Mouse (Mus musculus) stomach, embryonic 15.5 days (tissue): ENCODE results near the gene Lgals1. TPM values are rescaled to one million over a fixed set of nuclear protein-coding genes. Genes with fewer than 3 reads are reported as not detected.
"Not testable (repeated sequence)": the region's sequence is repeated elsewhere in the genome, so short reads cannot be mapped to it uniquely, and the experiment has no call there.

ENCODE experiments used
- ATAC-seq: fragments of 200-750 bp; cut with Nextera tagmentation; 2 replicates; pipeline ENCODE4 v1.8.0; 2017; ENCODE audit warnings: low read depth, moderate number of reproducible peaks, moderate TSS enrichment; ENCODE audit not compliant: insufficient read depth, low FRiP score
- H3K27ac ChIP-seq: fragments of 300-500 bp; sonication (generic); 2 replicates; pipeline ENCODE4 v1.5.1; 2015; ENCODE audit warnings: mild to moderate bottlenecking, inconsistent platforms
- H3K27me3 ChIP-seq: fragments of 300-500 bp; sonication (generic); replicated peaks from 2 replicates; pipeline ENCODE4 v1.6.1; 2015; ENCODE audit warnings: inconsistent platforms
- H3K36me3 ChIP-seq: fragments of 300-500 bp; sonication (generic); 2 replicates; pipeline ENCODE4 v1.6.1; 2015; ENCODE audit warnings: inconsistent platforms
- H3K4me1 ChIP-seq: fragments of 300-500 bp; sonication (generic); 2 replicates; pipeline ENCODE4 v1.6.1; 2015; ENCODE audit warnings: inconsistent platforms
- H3K4me2 ChIP-seq: fragments of 300-500 bp; sonication (generic); 2 replicates; pipeline ENCODE4 v1.6.1; 2015; ENCODE audit warnings: mild to moderate bottlenecking, inconsistent platforms
- H3K4me3 ChIP-seq: fragments of 300-500 bp; sonication (generic); replicated peaks from 2 replicates; pipeline ENCODE4 v1.5.1; 2015; ENCODE audit warnings: inconsistent platforms
- H3K9ac ChIP-seq: fragments of 300-500 bp; sonication (generic); 2 replicates; pipeline ENCODE4 v1.6.1; 2015; ENCODE audit warnings: inconsistent platforms
- H3K9me3 ChIP-seq: fragments of 300-500 bp; sonication (generic); 2 replicates; pipeline ENCODE4 v1.6.1; 2016; ENCODE audit warnings: inconsistent platforms
- WGBS: fragments of 180-500 bp; shearing (Covaris S2); methylation state at CpG from one replicate; pipeline ENCODE4 v1.1.7; 2015; 5-methylcytosine and 5-hydroxymethylcytosine counted together
- polyA plus RNA-seq: library from polyadenylated mRNA; unstranded; fragments of >200 nt; fragmentation: Nextera tagmentation; extraction: Ambion mirVana; gene quantifications from 2 replicates; pipeline ENCODE4 v1.2.1, GENCODE M21; 2015

The Lgals1 gene
- polyA plus RNA-seq, result 1,300 and 1,476 TPM in 2 replicates

GRCm38 (mm10) chr15:78926021-78926919, at the start of gene Lgals1:
Lgals1 (plus strand) TSS chr15:78926725.
- 3% methylated on average over 20 of the region's 20 CpGs for WGBS
- Histone ChIP-seq H3K4me3 (peak within 1 kb of the TSS; percentile 55), H3K36me3 (peaks cover 11% of the 10 kb centered on the region; the same call in 1 of the 2 replicates), H3K4me1 (peaks cover 47% of the 10 kb centered on the region), H3K27me3 (no peaks in the 10 kb centered on the region), H3K9ac (peak within 1 kb of the TSS; percentile 52), H3K27ac (peak within 1 kb of the TSS; percentile 94), H3K9me3 (no peaks in the 10 kb centered on the region), H3K4me2 (peak within 1 kb of the TSS; percentile 81)
- peak; percentile 71 for ATAC-seq

DNA sequence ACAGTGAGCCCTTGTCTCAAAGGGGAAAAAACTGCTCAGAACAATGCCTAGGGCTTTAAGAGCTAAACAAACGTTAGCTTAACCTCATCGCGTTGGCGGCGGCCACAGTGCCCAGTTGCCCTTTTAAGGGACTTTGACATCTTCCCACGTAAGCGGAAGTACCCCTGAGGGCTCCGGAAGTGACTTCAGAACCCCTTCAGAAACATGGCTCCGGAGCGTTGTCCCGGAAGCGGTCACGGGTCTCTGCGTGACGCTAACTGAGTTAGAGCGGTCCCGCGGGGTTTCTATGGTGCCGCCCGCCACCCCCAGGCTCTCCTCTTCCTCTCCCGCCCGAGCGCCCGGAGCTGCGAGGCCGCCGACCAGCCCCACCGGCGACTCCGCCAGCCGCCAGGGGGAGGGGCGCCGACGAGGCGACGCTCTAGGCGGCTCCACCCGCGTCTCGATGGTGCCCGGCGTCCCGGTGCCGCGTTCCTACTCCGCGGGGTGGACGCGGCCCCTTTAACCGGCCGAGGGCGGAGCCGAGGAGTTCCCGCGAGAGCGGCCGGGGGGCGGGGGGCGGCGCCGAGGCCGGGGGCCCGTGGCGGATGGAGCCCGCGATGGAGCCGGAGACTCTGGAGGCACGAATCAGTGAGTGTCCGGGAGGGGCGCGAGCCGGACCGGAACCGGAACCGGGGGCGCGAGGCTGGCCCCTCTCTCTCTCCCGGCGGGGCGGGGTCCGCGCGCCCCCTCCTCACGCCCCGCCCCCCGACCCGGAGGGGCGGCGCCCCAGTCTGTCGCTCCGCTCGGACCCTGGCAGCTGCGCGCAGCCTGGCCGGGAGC, 49.3 kb upstream of the Lgals1 start, which contains the start of gene Gga1:
Gene Gga1, plus strand, starts transcription at position 200 of the 819 bp plus-strand sequence.
- H3K9ac ChIP-seq, result peak within 1 kb of the TSS; percentile 84
- under 1% methylated on average over 66 of the region's 95 CpGs for WGBS
- no peaks in the 10 kb centered on the region for H3K9me3 ChIP-seq

GRCm38 (mm10) chr15:78877810-78878390, 48.6 kb upstream of the Lgals1 start:
- Histone ChIP-seq H3K27me3 (no peaks in the 10 kb centered on the region), H3K4me2 (peak overlapping the region; percentile 71), H3K4me3 (peak overlapping the region; percentile 81), H3K4me1 (peaks cover 34% of the 10 kb centered on the region), H3K9me3 (no peaks in the 10 kb centered on the region), H3K36me3 (peaks cover 21% of the 10 kb centered on the region), H3K27ac (peak overlapping the region; percentile 99), H3K9ac (peak overlapping the region; percentile 84)
- WGBS, result 0% methylated on average over 17 of the region's 17 CpGs
- peak; percentile 4; the same call in 1 of the 2 replicates for ATAC-seq

More for the DNA sequence above, 49.3 kb upstream of the Lgals1 start, which contains the start of gene Gga1:
- Histone ChIP-seq H3K4me2 (peak within 1 kb of the TSS; percentile 71), H3K27ac (peak within 1 kb of the TSS; percentile 99), H3K36me3 (peaks cover 18% of the 10 kb centered on the region), H3K4me1 (peaks cover 34% of the 10 kb centered on the region), H3K4me3 (peak within 1 kb of the TSS; percentile 81), H3K27me3 (no peaks in the 10 kb centered on the region)
- peak; percentile 88 for ATAC-seq

- H3K4me3 ChIP-seq, H3K9me3 ChIP-seq, H3K9ac ChIP-seq, H3K27me3 ChIP-seq, ATAC-seq: not testable (repeated sequence)
- Histone ChIP-seq H3K4me1 (peaks cover 36% of the 10 kb centered on the region), H3K36me3 (peaks cover 32% of the 10 kb centered on the region), H3K4me2 (peak overlapping the region; percentile 14), H3K27ac (peak overlapping the region; percentile 99)
- WGBS, result 32% methylated on average over 7 of the region's 7 CpGs
These were observed 47.6 kb upstream of the Lgals1 start for GRCm38 (mm10) chr15:78878792-78879516.

GRCm38 (mm10) chr15:78880432-78880831, 46.1 kb upstream of the Lgals1 start:
- Histone ChIP-seq H3K9me3 (no peaks in the 10 kb centered on the region), H3K4me2 (no peak overlapping the region), H3K27me3 (no peaks in the 10 kb centered on the region), H3K4me1 (peaks cover 35% of the 10 kb centered on the region), H3K4me3 (no peak overlapping the region), H3K36me3 (peaks cover 42% of the 10 kb centered on the region), H3K27ac (no peak overlapping the region), H3K9ac (no peak overlapping the region)
- WGBS, result 89% methylated on average over 8 of the region's 8 CpGs
- ATAC-seq, result no peak

- Histone ChIP-seq H3K9me3 (no peaks in the 10 kb centered on the region), H3K27me3 (no peaks in the 10 kb centered on the region), H3K9ac (no peak overlapping the region), H3K36me3 (peaks cover 55% of the 10 kb centered on the region), H3K27ac (no peak overlapping the region), H3K4me1 (peaks cover 25% of the 10 kb centered on the region), H3K4me2 (no peak overlapping the region), H3K4me3 (no peak overlapping the region)
- ATAC-seq, result no peak
- 87% methylated on average over 3 of the region's 3 CpGs for WGBS
These were observed 44.7 kb upstream of the Lgals1 start for GRCm38 (mm10) chr15:78881828-78882227.

- H3K27ac ChIP-seq, result peak overlapping the region; percentile 41; the same call in 1 of the 2 replicates
These were observed 37.1 kb upstream of the Lgals1 start for GRCm38 (mm10) chr15:78889401-78889853.

GRCm38 (mm10) chr15:78892440-78892839, 34.1 kb upstream of the Lgals1 start:
- Histone ChIP-seq H3K4me1 (peaks cover 42% of the 10 kb centered on the region), H3K4me2 (no peak overlapping the region), H3K27ac (no peak overlapping the region), H3K27me3 (no peaks in the 10 kb centered on the region), H3K36me3 (peaks cover 46% of the 10 kb centered on the region), H3K4me3 (no peak overlapping the region), H3K9ac (no peak overlapping the region), H3K9me3 (no peaks in the 10 kb centered on the region)
- WGBS, result 34% methylated on average over 7 of the region's 7 CpGs
- ATAC-seq, result no peak

More at GRCm38 (mm10) chr15:78889401-78889853, 37.1 kb upstream of the Lgals1 start:
- Histone ChIP-seq H3K4me3 (no peak overlapping the region), H3K9me3 (no peaks in the 10 kb centered on the region), H3K9ac (0 out of 2 replicates have a peak overlapping the region, but pooled peaks have one; percentile 2), H3K4me1 (peaks cover 28% of the 10 kb centered on the region), H3K4me2 (no peak overlapping the region), H3K36me3 (peaks cover 68% of the 10 kb centered on the region), H3K27me3 (no peaks in the 10 kb centered on the region)
- ATAC-seq, result peak; percentile 69; the same call in 1 of the 2 replicates
- WGBS, result 32% methylated on average over 13 of the region's 13 CpGs

DNA sequence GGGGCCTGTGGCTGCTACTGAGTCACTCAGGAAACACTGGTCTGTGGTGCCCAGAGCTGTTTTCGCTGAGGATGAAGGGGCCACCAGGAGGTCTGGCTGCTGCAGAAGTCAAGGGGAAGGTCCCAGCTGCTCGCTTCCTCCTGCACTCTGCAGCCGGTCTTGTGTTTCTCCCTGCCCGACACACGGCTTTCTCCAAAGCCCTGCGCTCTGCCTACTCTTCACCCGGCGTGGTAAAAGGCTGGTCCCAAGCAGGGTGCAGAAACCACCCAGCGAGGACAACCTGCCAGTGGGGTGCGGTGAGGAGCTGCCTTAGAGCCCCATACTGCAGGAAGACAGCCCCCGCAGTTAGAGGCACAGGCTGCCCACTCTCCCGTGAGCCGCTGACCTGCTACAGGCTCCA, 31.8 kb upstream of the Lgals1 start:
- Histone ChIP-seq H3K36me3 (peaks cover 35% of the 10 kb centered on the region), H3K4me2 (no peak overlapping the region), H3K4me3 (no peak overlapping the region), H3K27ac (peak overlapping the region; percentile 24; the same call in 1 of the 2 replicates), H3K27me3 (no peaks in the 10 kb centered on the region), H3K9me3 (no peaks in the 10 kb centered on the region), H3K9ac (no peak overlapping the region), H3K4me1 (peaks cover 50% of the 10 kb centered on the region)
- no peak for ATAC-seq
- WGBS, result 60% methylated on average over 13 of the region's 13 CpGs

DNA sequence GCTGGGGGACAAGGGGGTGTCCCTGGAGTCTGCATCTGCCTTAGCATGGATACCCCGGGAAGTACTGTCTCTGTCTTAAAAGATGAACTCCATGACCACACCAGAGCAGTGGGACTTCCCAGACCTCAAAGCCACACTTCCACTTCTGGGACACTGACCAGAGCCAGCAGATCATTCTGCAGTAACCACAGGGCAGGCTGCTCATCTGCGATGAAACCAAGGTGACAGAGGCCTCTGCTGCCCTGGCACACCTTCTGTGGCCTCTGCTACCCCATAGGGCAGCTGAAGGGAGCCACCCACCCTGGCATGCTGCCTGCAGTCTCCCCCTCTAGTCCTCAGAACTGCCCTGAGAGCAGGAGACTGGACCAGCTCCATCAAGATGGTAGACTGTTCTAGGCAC, 30.8 kb upstream of the Lgals1 start:
- peaks cover 54% of the 10 kb centered on the region for H3K4me1 ChIP-seq
- no peaks in the 10 kb centered on the region for H3K9me3 ChIP-seq
- no peak overlapping the region for H3K4me2 ChIP-seq
- H3K36me3 ChIP-seq, result peaks cover 30% of the 10 kb centered on the region
- H3K27ac ChIP-seq, result peak overlapping the region; percentile 62; the same call in 1 of the 2 replicates
- no peak overlapping the region for H3K9ac ChIP-seq
- no peaks in the 10 kb centered on the region for H3K27me3 ChIP-seq
- ATAC-seq, result no peak
- no peak overlapping the region for H3K4me3 ChIP-seq
- 81% methylated on average over 2 of the region's 2 CpGs for WGBS
